ENCODE assay signal across 8 mouse cellular contexts in the genomic region with DNA sequence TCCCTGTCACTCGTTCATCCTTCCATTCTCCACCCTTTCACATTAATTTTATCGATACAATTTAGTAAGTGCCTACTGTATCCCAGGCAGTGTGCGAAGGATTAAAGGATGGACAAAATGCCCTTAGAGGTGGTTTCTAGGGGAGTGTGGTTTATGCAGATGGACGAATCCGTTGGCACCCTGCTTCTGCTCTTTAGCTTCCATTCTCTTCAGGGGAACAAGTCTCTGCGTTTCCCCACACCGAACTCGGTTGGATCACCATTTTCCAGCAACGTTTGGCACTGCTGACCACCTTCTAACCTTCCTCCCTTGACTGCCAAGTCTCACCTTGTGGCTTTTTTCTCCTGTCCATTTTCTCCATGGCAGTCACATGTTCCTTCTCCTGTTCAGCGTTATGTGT. TPM values are rescaled to one million over a fixed set of nuclear protein-coding genes. Genes with fewer than 3 reads are reported as not detected.
A peak's percentile ranks its signal among the peaks of the same experiment; 100 is the strongest.
DNase-seq lines count a peak whose midpoint lies in the region; ATAC-seq and TF ChIP-seq lines count a peak whose summit lies in the region.

No protein-coding gene starts in this region.

- peaks cover 9% of the 10 kb centered on the region for H3K4me1 ChIP-seq in embryonic facial prominence, embryonic 14.5 days (ENCODE audit: control insufficient read depth, insufficient read depth, low read length)
- H3K4me1 ChIP-seq in midbrain, postnatal 0 days (ENCODE audit: insufficient read depth, low read length): 0 out of 2 replicates have a peak, but pooled peaks cover 4% of the 10 kb centered on the region

- peak overlapping the region; percentile 89 for H3K9ac ChIP-seq in embryonic facial prominence, embryonic 14.5 days (ENCODE audit: low read depth, low read length)
- H3K9ac ChIP-seq in midbrain, postnatal 0 days (replicated peaks; ENCODE audit: low read length, poor library complexity, severe bottlenecking): peak overlapping the region; percentile 98

- WGBS in embryonic facial prominence, embryonic 14.5 days: 14% methylated on average over 10 of the region's 10 CpGs
- WGBS in midbrain, postnatal 0 days: 12% methylated on average over 10 of the region's 10 CpGs

- DNase-seq in left cerebral cortex, adult 2 months (ENCODE audit: extremely low spot score in 1 of 2, low spot score in 2 of 2): no peak
- DNase-seq in left cerebral cortex, adult 11 months (ENCODE audit: low spot score): no peak
- no peak for DNase-seq in embryonic facial prominence, embryonic 14.5 days (ENCODE audit: low spot score)
- peak; percentile 13 for DNase-seq in midbrain, postnatal 0 days (ENCODE audit: low spot score)
- DNase-seq in gastrocnemius, postnatal 25 days: no peak
- DNase-seq in right cerebral cortex, adult 18-20 months: no peak

- peak overlapping the region; percentile 96 for H3K4me2 ChIP-seq in embryonic facial prominence, embryonic 14.5 days (ENCODE audit: low read depth, low read length)
- H3K4me2 ChIP-seq in midbrain, postnatal 0 days (ENCODE audit: low read depth, low read length, poor library complexity, severe bottlenecking): peak overlapping the region; percentile 96

- peak overlapping the region; percentile 99 for H3K27ac ChIP-seq in left cerebral cortex, adult 2 months
- H3K27ac ChIP-seq in embryonic facial prominence, embryonic 14.5 days (replicated peaks; ENCODE audit: low read depth, low read length): peak overlapping the region; percentile 82
- H3K27ac ChIP-seq in midbrain, postnatal 0 days (ENCODE audit: low read depth, low read length): peak overlapping the region; percentile 97

- intact Hi-C loops in left cerebral cortex, adult 2 months (cut with DNase I): loop anchor here (5.0 kb wide), 1 partner anchor 184 kb away; no protein-coding TSS in a partner anchor

- no peaks in the 10 kb centered on the region for H3K9me3 ChIP-seq in embryonic facial prominence, embryonic 14.5 days (ENCODE audit: control insufficient read depth, low read length)
- H3K9me3 ChIP-seq in midbrain, postnatal 0 days (ENCODE audit: low read length): no peaks in the 10 kb centered on the region

- no peak for TF ChIP-seq CTCF in left cerebral cortex, adult 2 months (IDR thresholded peaks at IDR 0.05)
- no peak for TF ChIP-seq CTCF in midbrain, postnatal 0 days (IDR thresholded peaks at IDR 0.05)

- ATAC-seq in embryonic facial prominence, embryonic 14.5 days (ENCODE audit: low read depth): no peak
- ATAC-seq in inflammation-experienced regulatory T-cells, adult 6 months: peak; percentile 17
- ATAC-seq in midbrain, postnatal 0 days (ENCODE audit: low FRiP score): peak; percentile 9
- no peak for ATAC-seq in erythroid progenitor cell, adult 5-6 weeks (replicated peaks; ENCODE audit: low FRiP score, poor library complexity, severe bottlenecking)

- H3K27me3 ChIP-seq in embryonic facial prominence, embryonic 14.5 days (replicated peaks; ENCODE audit: control insufficient read depth, insufficient read depth, low read length): no peaks in the 10 kb centered on the region
- no peaks in the 10 kb centered on the region for H3K27me3 ChIP-seq in midbrain, postnatal 0 days (ENCODE audit: insufficient read depth, low read length)

- H3K36me3 ChIP-seq in embryonic facial prominence, embryonic 14.5 days (ENCODE audit: control insufficient read depth, insufficient read depth, low read length): peaks cover 67% of the 10 kb centered on the region
- H3K36me3 ChIP-seq in midbrain, postnatal 0 days (ENCODE audit: insufficient read depth, low read length): peaks cover 21% of the 10 kb centered on the region

- peak overlapping the region; percentile 99 for H3K4me3 ChIP-seq in left cerebral cortex, adult 2 months
- H3K4me3 ChIP-seq in embryonic facial prominence, embryonic 14.5 days (ENCODE audit: low read depth, low read length): peak overlapping the region; percentile 79
- peak overlapping the region; percentile 94 for H3K4me3 ChIP-seq in midbrain, postnatal 0 days (ENCODE audit: low read depth, low read length)

RNA-seq across cellular contexts. Expression of a gene that starts 0.4 kb away (rescaled TPM):
- total RNA-seq in left cerebral cortex, adult 2 months (2021): 100 to 1,000 TPM; 586 to 617 TPM
- 42.4 and 56.0 TPM in 2 replicates for polyA plus RNA-seq in embryonic facial prominence, embryonic 14.5 days (2014; fragmentation: Nextera tagmentation; extraction: Ambion mirVana)
- polyA plus RNA-seq in inflammation-experienced regulatory T-cells, adult 6 months (2017; shearing (Covaris generic)): 1 to 10 TPM in 2 of 3 experiments, under 1 TPM in 1; 0.25 to 1.6 (median 1.4) TPM
- 495 and 558 TPM in 2 replicates for total RNA-seq in midbrain, postnatal 0 days (2014; rRNA removed)
- 345 TPM in 2 replicates for polyA plus RNA-seq in midbrain, postnatal 0 days (2015; fragmentation: Nextera tagmentation; extraction: Ambion mirVana)
- 1 to 10 TPM; 2.4 to 2.5 TPM for total RNA-seq in gastrocnemius, postnatal 25 days (2021)
- not detected in 2 replicates for total RNA-seq in erythroid progenitor cell, adult 5-6 weeks (2015; ENCODE audit: low replicate concordance)
- total RNA-seq in erythroid progenitor cell, adult 5-6 weeks (2017; ENCODE audit: low replicate concordance): not detected in 2 replicates

RNA-seq across cellular contexts. Expression of a gene that starts 12.6 kb away (rescaled TPM):
- 1 to 10 TPM; 5.1 to 8.1 TPM for total RNA-seq in left cerebral cortex, adult 2 months (2021)
- polyA plus RNA-seq in embryonic facial prominence, embryonic 14.5 days (2014; fragmentation: Nextera tagmentation; extraction: Ambion mirVana): 52.2 and 59.1 TPM in 2 replicates
- not detected for polyA plus RNA-seq in inflammation-experienced regulatory T-cells, adult 6 months (2017; shearing (Covaris generic))
- total RNA-seq in midbrain, postnatal 0 days (2014; rRNA removed): 24.0 and 41.4 TPM in 2 replicates
- polyA plus RNA-seq in midbrain, postnatal 0 days (2015; fragmentation: Nextera tagmentation; extraction: Ambion mirVana): 8.5 and 8.9 TPM in 2 replicates
- 1 to 10 TPM; 2.6 to 3.7 TPM for total RNA-seq in gastrocnemius, postnatal 25 days (2021)
- total RNA-seq in erythroid progenitor cell, adult 5-6 weeks (2015; ENCODE audit: low replicate concordance): not detected in 2 replicates
- total RNA-seq in erythroid progenitor cell, adult 5-6 weeks (2017; ENCODE audit: low replicate concordance): not detected in 2 replicates

RNA-seq across cellular contexts. Expression of a gene that starts 19.2 kb away (rescaled TPM):
- total RNA-seq in left cerebral cortex, adult 2 months (2021): not detected
- polyA plus RNA-seq in embryonic facial prominence, embryonic 14.5 days (2014; fragmentation: Nextera tagmentation; extraction: Ambion mirVana): 0.49 and 0.59 TPM in 2 replicates
- not detected for polyA plus RNA-seq in inflammation-experienced regulatory T-cells, adult 6 months (2017; shearing (Covaris generic))
- 1.1 TPM in 1 of 2 replicates, not detected in the other for total RNA-seq in midbrain, postnatal 0 days (2014; rRNA removed)
- 0.38 and 0.48 TPM in 2 replicates for polyA plus RNA-seq in midbrain, postnatal 0 days (2015; fragmentation: Nextera tagmentation; extraction: Ambion mirVana)
- not detected for total RNA-seq in gastrocnemius, postnatal 25 days (2021)
- total RNA-seq in erythroid progenitor cell, adult 5-6 weeks (2015; ENCODE audit: low replicate concordance): not detected in 2 replicates
- not detected in 2 replicates for total RNA-seq in erythroid progenitor cell, adult 5-6 weeks (2017; ENCODE audit: low replicate concordance)

RNA-seq across cellular contexts. Expression of a gene that starts 21.0 kb away (rescaled TPM):
- 100 to 1,000 TPM; 247 to 267 TPM for total RNA-seq in left cerebral cortex, adult 2 months (2021)
- polyA plus RNA-seq in embryonic facial prominence, embryonic 14.5 days (2014; fragmentation: Nextera tagmentation; extraction: Ambion mirVana): 110 and 118 TPM in 2 replicates
- 10 to 100 TPM; 18.6 to 36.8 (median 22.6) TPM for polyA plus RNA-seq in inflammation-experienced regulatory T-cells, adult 6 months (2017; shearing (Covaris generic))
- total RNA-seq in midbrain, postnatal 0 days (2014; rRNA removed): 95.1 and 115 TPM in 2 replicates
- polyA plus RNA-seq in midbrain, postnatal 0 days (2015; fragmentation: Nextera tagmentation; extraction: Ambion mirVana): 139 and 162 TPM in 2 replicates
- 10 to 100 TPM; 47.1 to 52.7 TPM for total RNA-seq in gastrocnemius, postnatal 25 days (2021)
- 49.9 and 68.1 TPM in 2 replicates for total RNA-seq in erythroid progenitor cell, adult 5-6 weeks (2015; ENCODE audit: low replicate concordance)
- total RNA-seq in erythroid progenitor cell, adult 5-6 weeks (2017; ENCODE audit: low replicate concordance): 115 and 120 TPM in 2 replicates

RNA-seq across cellular contexts. Expression of a gene that starts 22.7 kb away (rescaled TPM):
- 10 to 100 TPM; 46.5 to 53.5 TPM for total RNA-seq in left cerebral cortex, adult 2 months (2021)
- polyA plus RNA-seq in embryonic facial prominence, embryonic 14.5 days (2014; fragmentation: Nextera tagmentation; extraction: Ambion mirVana): 13.7 and 14.8 TPM in 2 replicates
- not detected for polyA plus RNA-seq in inflammation-experienced regulatory T-cells, adult 6 months (2017; shearing (Covaris generic))
- 26.4 and 44.8 TPM in 2 replicates for total RNA-seq in midbrain, postnatal 0 days (2014; rRNA removed)
- polyA plus RNA-seq in midbrain, postnatal 0 days (2015; fragmentation: Nextera tagmentation; extraction: Ambion mirVana): 27.0 and 27.5 TPM in 2 replicates
- under 1 TPM; 0.51 to 0.70 TPM for total RNA-seq in gastrocnemius, postnatal 25 days (2021)
- not detected in 2 replicates for total RNA-seq in erythroid progenitor cell, adult 5-6 weeks (2015; ENCODE audit: low replicate concordance)
- not detected in 2 replicates for total RNA-seq in erythroid progenitor cell, adult 5-6 weeks (2017; ENCODE audit: low replicate concordance)

Comparison
In these comparisons a context has a peak if more than half of its experiments do, and no peak if none do; other contexts are left out.
1. ATAC-seq: peak in inflammation-experienced regulatory T-cells, adult 6 months (single experiment) and midbrain, postnatal 0 days (single experiment); none in embryonic facial prominence, embryonic 14.5 days (single experiment) and erythroid progenitor cell, adult 5-6 weeks (single experiment).
2. RNA of a gene that starts 0.4 kb away (total RNA-seq): 586 to 617 TPM in left cerebral cortex, adult 2 months and 495 to 558 TPM in midbrain, postnatal 0 days; 2.4 to 2.5 TPM in gastrocnemius, postnatal 25 days and not detected in erythroid progenitor cell, adult 5-6 weeks; every median in the first group is over 100 times any median in the second.
3. Peak in every context shown above with its lines, with median percentiles within 50 percentile points of each other: H3K27ac ChIP-seq and H3K4me3 ChIP-seq.